Mouse (Mus musculus): ENCODE data around the gene Adam15.
A peak's percentile ranks its signal among the peaks of the same experiment; 100 is the strongest.

DNA sequence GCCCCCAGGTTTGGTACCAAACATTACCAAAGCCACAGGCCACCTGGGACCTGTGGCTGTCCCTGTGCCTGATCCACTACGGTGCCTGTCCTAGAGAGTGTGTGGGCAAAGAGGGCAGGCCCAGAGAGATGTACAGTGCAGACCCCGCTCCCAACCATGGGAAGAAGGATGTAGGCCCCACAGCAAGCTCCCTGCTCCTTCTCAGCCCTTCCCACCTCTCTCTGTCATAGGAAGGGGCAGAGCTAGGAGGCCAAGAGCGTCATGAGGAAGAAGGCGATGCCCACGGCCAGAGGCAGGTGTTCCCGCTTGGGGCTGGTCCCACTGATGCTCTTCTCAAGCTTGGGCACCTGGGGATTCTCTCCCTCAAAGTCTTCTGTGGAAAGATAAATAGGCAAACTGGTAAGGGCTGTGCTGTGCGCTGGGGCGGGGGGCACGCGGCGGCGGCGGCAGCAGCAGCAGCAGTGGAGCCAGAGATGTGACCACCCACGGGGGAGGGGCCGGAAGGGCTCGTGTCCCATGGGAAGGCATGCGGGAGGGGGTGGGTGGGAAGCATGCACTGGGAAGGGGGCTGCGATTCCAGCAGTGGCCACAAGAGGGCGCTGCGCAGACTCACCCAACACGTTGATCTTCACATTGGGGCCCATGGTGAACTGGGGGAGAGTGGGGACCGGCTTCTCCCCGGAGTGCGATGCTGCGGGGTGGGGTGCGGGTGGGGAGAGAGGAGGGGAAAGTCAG is 34.4 kb downstream of the Adam15 start:
- TF ChIP-seq POLR2A (IDR thresholded peaks at IDR 0.05; ENCODE audit: borderline replicate concordance, extremely low read depth, insufficient read depth, insufficient read length, poor library complexity, severe bottlenecking), result no peak
- peak; percentile 99 for TF ChIP-seq CTCF (IDR thresholded peaks at IDR 0.05; ENCODE audit: borderline replicate concordance, extremely low read depth, insufficient read depth, insufficient read length)

Data from brain, embryonic 14.5 days (tissue).